ENCODE assay signal across 8 mouse cellular contexts in the genomic region with DNA sequence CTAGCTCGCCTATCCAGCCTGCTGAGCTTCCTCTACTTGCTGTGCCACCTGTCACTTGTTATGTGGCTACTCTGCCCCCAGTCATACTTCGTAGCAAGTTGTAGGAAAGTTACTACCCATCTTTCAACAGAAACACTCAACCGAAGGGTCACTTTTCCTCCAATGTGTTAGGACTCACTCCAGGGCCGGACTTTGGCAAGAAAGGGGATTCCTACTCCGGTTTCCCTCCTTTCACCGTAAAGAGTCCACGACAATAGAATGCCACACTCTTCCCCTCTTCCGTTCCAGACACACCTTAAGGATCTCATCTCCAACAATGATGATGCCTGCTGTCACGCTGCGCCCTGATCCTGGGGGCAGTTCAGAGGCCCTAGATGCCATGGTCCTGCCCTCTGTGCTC. TPM values are rescaled to one million over a fixed set of nuclear protein-coding genes. Genes with fewer than 3 reads are reported as not detected.
DNase-seq lines count a peak whose midpoint lies in the region; ATAC-seq and TF ChIP-seq lines count a peak whose summit lies in the region.

No protein-coding gene starts in this region.

- H3K36me3 ChIP-seq in kidney, embryonic 14.5 days (ENCODE audit: control insufficient read depth, insufficient read depth, low read length): peaks cover 34% of the 10 kb centered on the region
- H3K36me3 ChIP-seq in hindbrain, embryonic 15.5 days: peaks cover 11% of the 10 kb centered on the region
- H3K36me3 ChIP-seq in midbrain, embryonic 14.5 days (ENCODE audit: control insufficient read depth, insufficient read depth, low read length): peaks cover 11% of the 10 kb centered on the region

- H3K9ac ChIP-seq in kidney, embryonic 14.5 days (ENCODE audit: low read depth, low read length): peak overlapping the region; percentile 51
- H3K9ac ChIP-seq in hindbrain, embryonic 15.5 days: peak overlapping the region; percentile 50
- H3K9ac ChIP-seq in midbrain, embryonic 14.5 days (replicated peaks; ENCODE audit: low read length): peak overlapping the region; percentile 55

- H3K4me2 ChIP-seq in kidney, embryonic 14.5 days (replicated peaks; ENCODE audit: low read depth, low read length): peak overlapping the region; percentile 60
- peak overlapping the region; percentile 81 for H3K4me2 ChIP-seq in hindbrain, embryonic 15.5 days
- peak overlapping the region; percentile 83 for H3K4me2 ChIP-seq in midbrain, embryonic 14.5 days (ENCODE audit: low read length)

- H3K4me3 ChIP-seq in kidney, embryonic 14.5 days (ENCODE audit: low read length): peak overlapping the region; percentile 57
- peak overlapping the region; percentile 30 for H3K4me3 ChIP-seq in cortical plate, adult 2 months (ENCODE audit: insufficient read depth, low read length)
- H3K4me3 ChIP-seq in hindbrain, embryonic 15.5 days: peak overlapping the region; percentile 45
- peak overlapping the region; percentile 40 for H3K4me3 ChIP-seq in midbrain, embryonic 14.5 days (replicated peaks; ENCODE audit: low read depth, low read length)

- ATAC-seq in kidney, embryonic 14.5 days (ENCODE audit: low FRiP score, low TSS enrichment): no peak
- ATAC-seq in hindbrain, embryonic 15.5 days (ENCODE audit: low FRiP score, low read depth): no peak
- no peak for ATAC-seq in midbrain, embryonic 14.5 days (ENCODE audit: low FRiP score, low TSS enrichment)

- no peaks in the 10 kb centered on the region for H3K27me3 ChIP-seq in kidney, embryonic 14.5 days (ENCODE audit: control insufficient read depth, insufficient read depth, low read length)
- no peaks in the 10 kb centered on the region for H3K27me3 ChIP-seq in hindbrain, embryonic 15.5 days
- H3K27me3 ChIP-seq in midbrain, embryonic 14.5 days (ENCODE audit: control insufficient read depth, insufficient read depth, low read length): no peaks in the 10 kb centered on the region

- TF ChIP-seq CTCF in cortical plate, adult 2 months (IDR thresholded peaks at IDR 0.05; ENCODE audit: extremely low read depth, insufficient read depth, low read length): no peak

- WGBS in kidney, embryonic 14.5 days: 79% methylated on average over 10 of the region's 10 CpGs
- 82% methylated on average over 10 of the region's 10 CpGs for WGBS in hindbrain, embryonic 15.5 days
- 82% methylated on average over 10 of the region's 10 CpGs for WGBS in midbrain, embryonic 14.5 days

- no peak for TF ChIP-seq POLR2A in cortical plate, adult 2 months (IDR thresholded peaks at IDR 0.05; ENCODE audit: extremely low read depth, insufficient read depth, low read length)

- no peak overlapping the region for H3K27ac ChIP-seq in kidney, embryonic 14.5 days (ENCODE audit: low read depth, low read length)
- no peak overlapping the region for H3K27ac ChIP-seq in cortical plate, adult 2 months (ENCODE audit: insufficient read depth, low read length)
- H3K27ac ChIP-seq in hindbrain, embryonic 15.5 days (replicated peaks): peak overlapping the region; percentile 76
- H3K27ac ChIP-seq in midbrain, embryonic 14.5 days (replicated peaks; ENCODE audit: low read depth, low read length): peak overlapping the region; percentile 68

- no peak for DNase-seq in kidney, adult 11 months
- DNase-seq in midbrain, embryonic 14.5 days: no peak
- DNase-seq in layer of hippocampus, postnatal 25 days (ENCODE audit: extremely low spot score in 1 of 2, low spot score in 1 of 2): no peak
- DNase-seq in cerebellum, postnatal 10 days: no peak
- DNase-seq in adrenal gland, postnatal 25 days: no peak

- peaks cover 5% of the 10 kb centered on the region; the same call in 1 of the 2 replicates for H3K4me1 ChIP-seq in kidney, embryonic 14.5 days (ENCODE audit: control insufficient read depth, insufficient read depth, low read length)
- H3K4me1 ChIP-seq in cortical plate, adult 2 months (ENCODE audit: control insufficient read depth, insufficient read depth, low read length): peaks cover 6% of the 10 kb centered on the region; the same call in 1 of the 2 replicates
- peaks cover 21% of the 10 kb centered on the region for H3K4me1 ChIP-seq in hindbrain, embryonic 15.5 days (replicated peaks)
- peaks cover 7% of the 10 kb centered on the region for H3K4me1 ChIP-seq in midbrain, embryonic 14.5 days (ENCODE audit: control insufficient read depth, insufficient read depth, low read length)

- H3K9me3 ChIP-seq in kidney, embryonic 14.5 days (ENCODE audit: control insufficient read depth, low read length): no peaks in the 10 kb centered on the region
- H3K9me3 ChIP-seq in hindbrain, embryonic 15.5 days: no peaks in the 10 kb centered on the region
- H3K9me3 ChIP-seq in midbrain, embryonic 14.5 days (ENCODE audit: control insufficient read depth, low read length): no peaks in the 10 kb centered on the region

RNA-seq across cellular contexts. Expression of a gene that starts 0.8 kb away (rescaled TPM):
- 19.6 and 24.9 TPM in 2 replicates for polyA plus RNA-seq in kidney, embryonic 14.5 days (2014; fragmentation: Nextera tagmentation; extraction: Ambion mirVana)
- polyA plus RNA-seq in cortical plate, adult 2 months (2012; rRNA removed): 45.4 and 48.7 TPM in 2 replicates
- 33.3 and 34.9 TPM in 2 replicates for polyA plus RNA-seq in hindbrain, embryonic 15.5 days (2015; fragmentation: Nextera tagmentation; extraction: Ambion mirVana)
- polyA plus RNA-seq in midbrain, embryonic 14.5 days (2014; fragmentation: Nextera tagmentation; extraction: Ambion mirVana): 34.8 and 34.9 TPM in 2 replicates
- 10 to 100 TPM; 32.4 to 33.3 TPM for total RNA-seq in layer of hippocampus, postnatal 25 days (2021)
- total RNA-seq in adrenal gland, postnatal 25 days (2021): 34.7 and 35.4 TPM in 2 replicates

RNA-seq across cellular contexts. Expression of a gene that starts 7.3 kb away (rescaled TPM):
- 632 and 773 TPM in 2 replicates for polyA plus RNA-seq in kidney, embryonic 14.5 days (2014; fragmentation: Nextera tagmentation; extraction: Ambion mirVana)
- polyA plus RNA-seq in cortical plate, adult 2 months (2012; rRNA removed): 5.2 and 5.4 TPM in 2 replicates
- polyA plus RNA-seq in hindbrain, embryonic 15.5 days (2015; fragmentation: Nextera tagmentation; extraction: Ambion mirVana): 95.9 and 110 TPM in 2 replicates
- 103 and 115 TPM in 2 replicates for polyA plus RNA-seq in midbrain, embryonic 14.5 days (2014; fragmentation: Nextera tagmentation; extraction: Ambion mirVana)
- 1 to 10 TPM; 2.4 to 3.0 TPM for total RNA-seq in layer of hippocampus, postnatal 25 days (2021)
- 24.8 and 26.2 TPM in 2 replicates for total RNA-seq in adrenal gland, postnatal 25 days (2021)

RNA-seq across cellular contexts. Expression of a gene that starts 7.4 kb away (rescaled TPM):
- polyA plus RNA-seq in kidney, embryonic 14.5 days (2014; fragmentation: Nextera tagmentation; extraction: Ambion mirVana): 42.8 and 64.0 TPM in 2 replicates
- polyA plus RNA-seq in cortical plate, adult 2 months (2012; rRNA removed): 17.5 and 18.0 TPM in 2 replicates
- polyA plus RNA-seq in hindbrain, embryonic 15.5 days (2015; fragmentation: Nextera tagmentation; extraction: Ambion mirVana): 20.0 and 21.8 TPM in 2 replicates
- polyA plus RNA-seq in midbrain, embryonic 14.5 days (2014; fragmentation: Nextera tagmentation; extraction: Ambion mirVana): 5.9 and 10.2 TPM in 2 replicates
- 10 to 100 TPM; 11.9 to 13.5 TPM for total RNA-seq in layer of hippocampus, postnatal 25 days (2021)
- total RNA-seq in adrenal gland, postnatal 25 days (2021): 74.4 and 101 TPM in 2 replicates

RNA-seq across cellular contexts. Expression of a gene that starts 8.3 kb away (rescaled TPM):
- not detected in 2 replicates for polyA plus RNA-seq in kidney, embryonic 14.5 days (2014; fragmentation: Nextera tagmentation; extraction: Ambion mirVana)
- polyA plus RNA-seq in cortical plate, adult 2 months (2012; rRNA removed): 5.1 and 5.9 TPM in 2 replicates
- 0.89 TPM in 1 of 2 replicates, not detected in the other for polyA plus RNA-seq in hindbrain, embryonic 15.5 days (2015; fragmentation: Nextera tagmentation; extraction: Ambion mirVana)
- 0.53 TPM in 1 of 2 replicates, not detected in the other for polyA plus RNA-seq in midbrain, embryonic 14.5 days (2014; fragmentation: Nextera tagmentation; extraction: Ambion mirVana)
- 1 to 10 TPM; 3.7 to 5.0 TPM for total RNA-seq in layer of hippocampus, postnatal 25 days (2021)
- 3.1 TPM in 1 of 2 replicates, not detected in the other for total RNA-seq in adrenal gland, postnatal 25 days (2021)

RNA-seq across cellular contexts. Expression of a gene that starts 16.3 kb away (rescaled TPM):
- 1.8 and 2.2 TPM in 2 replicates for polyA plus RNA-seq in kidney, embryonic 14.5 days (2014; fragmentation: Nextera tagmentation; extraction: Ambion mirVana)
- 14.7 and 18.7 TPM in 2 replicates for polyA plus RNA-seq in cortical plate, adult 2 months (2012; rRNA removed)
- 0.82 and 0.83 TPM in 2 replicates for polyA plus RNA-seq in hindbrain, embryonic 15.5 days (2015; fragmentation: Nextera tagmentation; extraction: Ambion mirVana)
- 0.42 and 0.47 TPM in 2 replicates for polyA plus RNA-seq in midbrain, embryonic 14.5 days (2014; fragmentation: Nextera tagmentation; extraction: Ambion mirVana)
- 10 to 100 TPM; 12.3 to 14.4 TPM for total RNA-seq in layer of hippocampus, postnatal 25 days (2021)
- total RNA-seq in adrenal gland, postnatal 25 days (2021): 98.2 and 110 TPM in 2 replicates

Comparison
In these comparisons a context has a peak if more than half of its experiments do, and no peak if none do; other contexts are left out.
1. H3K27ac ChIP-seq: peak in hindbrain, embryonic 15.5 days (single experiment) and midbrain, embryonic 14.5 days (single experiment); none in kidney, embryonic 14.5 days (single experiment) and cortical plate, adult 2 months (single experiment).
2. RNA of a gene that starts 7.3 kb away (polyA plus RNA-seq): 632 to 773 TPM in kidney, embryonic 14.5 days, 103 to 115 TPM in midbrain, embryonic 14.5 days and 95.9 to 110 TPM in hindbrain, embryonic 15.5 days; 5.2 to 5.4 TPM in cortical plate, adult 2 months; every median in the first group is over 10 times any median in the second.
3. Peak in every context shown above with its lines, with median percentiles within 50 percentile points of each other: H3K4me2 ChIP-seq, H3K4me3 ChIP-seq and H3K9ac ChIP-seq.